Mouse (Mus musculus): ENCODE data around the gene Pacsin2. TPM values are rescaled to one million over a fixed set of nuclear protein-coding genes. Genes with fewer than 3 reads are reported as not detected.
"Not testable (repeated sequence)": the region's sequence is repeated elsewhere in the genome, so short reads cannot be mapped to it uniquely, and the experiment has no call there.

Pacsin2 gene
- total RNA-seq, 4 experiments from 2014 or later: 45.3 to 58.5 (median 48.2) TPM

GRCm38 (mm10) chr15:83481236-83481780 is 16.9 kb upstream of the Pacsin2 start:
- DNase-seq (ENCODE audit: low spot score in 2 of 2): no peak

DNA sequence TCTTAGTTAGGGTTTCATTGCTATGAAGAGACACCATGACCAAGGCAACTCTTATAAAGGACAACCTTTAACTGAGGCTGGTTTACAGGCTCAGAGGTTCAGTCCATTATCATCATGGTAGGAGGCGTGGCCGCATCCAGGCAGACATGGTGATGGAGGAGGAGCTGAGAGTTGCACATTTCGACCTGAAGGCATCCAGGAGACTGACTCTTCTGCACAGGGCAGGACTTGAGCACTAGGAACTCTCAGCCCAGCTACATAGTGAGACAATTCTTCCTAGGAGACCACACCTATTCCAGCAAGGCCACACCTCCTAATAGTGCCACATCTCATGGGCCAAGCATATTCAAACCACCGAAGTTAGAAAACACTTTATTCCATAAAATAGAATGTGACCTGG is 15.4 kb upstream of the Pacsin2 start:
- DNase-seq (ENCODE audit: low spot score in 2 of 2): no peak

DNA sequence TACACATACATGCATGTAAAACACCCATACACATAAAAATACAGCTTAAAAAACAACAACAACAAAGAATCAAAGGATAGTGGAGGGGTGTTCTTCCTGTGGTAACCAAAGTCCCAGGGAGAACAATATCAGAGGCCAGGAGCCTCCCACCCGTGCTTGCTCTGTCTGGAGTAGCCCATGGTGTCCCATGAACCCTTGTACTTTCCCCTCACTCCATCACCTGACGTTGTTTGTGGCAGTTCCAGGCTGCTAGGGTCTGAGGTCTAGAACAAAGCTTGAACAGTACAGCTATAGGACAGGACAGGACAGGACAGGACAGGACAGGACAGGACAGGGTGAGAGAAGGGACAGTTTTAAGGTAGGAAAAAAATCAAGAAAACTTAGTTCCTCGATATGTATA is 13.7 kb upstream of the Pacsin2 start:
- DNase-seq (ENCODE audit: low spot score in 2 of 2): no peak

DNA sequence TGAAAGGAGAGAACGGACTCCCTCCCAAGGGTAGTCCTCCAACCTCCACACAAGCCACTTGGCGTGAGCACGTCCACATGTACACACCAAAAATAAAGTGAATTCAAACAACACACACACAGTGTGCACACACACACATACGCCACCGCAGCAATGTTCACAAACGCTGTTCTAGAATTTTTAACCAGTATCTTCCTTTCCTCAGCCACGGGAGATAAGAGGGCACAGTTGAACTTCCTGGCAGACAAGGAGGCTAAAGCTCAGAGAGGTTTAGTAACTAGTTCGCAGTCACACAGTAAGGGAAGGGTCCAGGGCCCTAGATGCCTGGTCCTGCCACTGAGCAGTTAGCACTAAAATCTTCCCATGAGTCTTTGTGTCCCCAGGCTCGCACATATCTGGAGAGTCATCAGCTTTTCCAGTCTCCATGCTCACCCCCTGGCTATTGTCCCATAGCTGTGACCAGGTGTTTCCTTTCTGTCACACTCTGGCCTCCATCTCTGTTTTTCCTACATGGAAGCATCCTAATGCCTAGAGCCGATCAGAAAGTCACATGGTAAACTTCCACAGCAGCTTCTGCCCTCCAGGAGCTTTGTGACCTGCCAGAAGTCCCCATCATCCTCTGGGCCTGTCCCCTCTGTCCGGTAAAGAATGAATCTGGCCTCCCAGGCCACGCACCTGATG is 12.3 kb upstream of the Pacsin2 start:
- no peak for DNase-seq (ENCODE audit: low spot score in 2 of 2)

GRCm38 (mm10) chr15:83474466-83474836 is 10.0 kb upstream of the Pacsin2 start:
- DNase-seq (ENCODE audit: low spot score in 2 of 2): no peak

GRCm38 (mm10) chr15:83473832-83474465 is 9.5 kb upstream of the Pacsin2 start:
- DNase-seq (ENCODE audit: low spot score in 2 of 2): peak; percentile 67 to 72

GRCm38 (mm10) chr15:83473251-83473650 is 8.8 kb upstream of the Pacsin2 start:
- DNase-seq (ENCODE audit: low spot score in 2 of 2): no peak

- peak; percentile 44 to 52 for DNase-seq (ENCODE audit: low spot score in 2 of 2)
These were observed 7.1 kb upstream of the Pacsin2 start for GRCm38 (mm10) chr15:83471476-83471875.

DNA sequence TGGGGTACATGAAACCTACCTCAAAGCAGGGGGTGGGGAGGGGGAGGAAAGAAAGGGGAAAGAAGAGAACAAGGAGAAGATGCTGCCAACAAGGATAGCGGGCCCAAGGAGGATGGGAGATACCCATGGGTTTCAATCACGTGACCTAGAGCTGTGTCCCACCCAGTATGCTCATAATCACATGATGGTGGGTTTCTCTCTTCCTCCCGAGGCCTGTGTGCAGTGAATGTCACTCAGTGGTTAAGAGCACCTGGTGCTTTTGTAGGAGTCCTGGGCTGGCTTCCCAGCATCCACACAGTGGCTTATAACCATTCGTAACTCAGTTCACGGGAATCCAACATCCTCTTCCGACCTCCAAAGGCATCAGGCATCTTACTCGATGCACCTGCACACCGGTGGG is 6.0 kb upstream of the Pacsin2 start:
- no peak for DNase-seq (ENCODE audit: low spot score in 2 of 2)

GRCm38 (mm10) chr15:83469279-83469821 is 4.9 kb upstream of the Pacsin2 start:
- DNase-seq (ENCODE audit: low spot score in 2 of 2): no peak

DNA sequence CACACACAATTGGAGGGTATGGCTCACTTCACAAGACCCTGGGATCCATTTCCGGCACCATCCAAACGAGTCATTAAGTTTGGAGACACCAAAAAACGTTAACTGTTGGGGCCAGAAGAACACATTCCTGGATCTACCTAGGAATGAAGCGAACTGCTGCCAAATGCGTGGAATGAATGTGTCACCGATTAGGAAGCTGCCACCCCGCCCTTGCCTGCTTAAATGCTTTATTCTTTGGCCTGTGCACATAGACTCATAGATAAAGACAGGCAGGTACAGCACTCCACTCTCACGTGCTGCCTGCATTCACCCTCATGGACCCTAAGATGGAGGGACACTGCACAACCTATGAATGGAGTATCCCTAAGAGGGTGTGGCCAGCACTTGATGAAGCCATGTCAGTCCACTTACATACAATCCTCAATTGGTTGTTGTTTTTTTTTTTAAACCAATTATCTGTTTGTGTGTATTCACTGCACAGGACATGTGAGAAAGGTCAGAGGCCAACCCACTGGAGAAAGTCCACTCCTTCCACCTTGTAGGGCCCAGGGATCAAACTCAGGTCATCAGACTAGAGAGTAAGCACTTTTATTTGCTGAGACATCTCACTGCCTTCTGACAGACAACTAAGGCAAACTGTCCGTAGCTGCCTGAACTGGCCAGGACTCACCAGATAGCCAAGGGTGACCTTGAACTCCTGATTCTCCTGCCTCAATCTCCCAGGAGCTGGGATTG is 3.0 kb upstream of the Pacsin2 start:
- DNase-seq (ENCODE audit: low spot score in 2 of 2): no peak

GRCm38 (mm10) chr15:83466331-83466730 is 1.9 kb upstream of the Pacsin2 start:
- no peak for DNase-seq (ENCODE audit: low spot score in 2 of 2)

GRCm38 (mm10) chr15:83464905-83465650 is 672 bp upstream of the Pacsin2 start:
- no peak for DNase-seq (ENCODE audit: low spot score in 2 of 2)

DNA sequence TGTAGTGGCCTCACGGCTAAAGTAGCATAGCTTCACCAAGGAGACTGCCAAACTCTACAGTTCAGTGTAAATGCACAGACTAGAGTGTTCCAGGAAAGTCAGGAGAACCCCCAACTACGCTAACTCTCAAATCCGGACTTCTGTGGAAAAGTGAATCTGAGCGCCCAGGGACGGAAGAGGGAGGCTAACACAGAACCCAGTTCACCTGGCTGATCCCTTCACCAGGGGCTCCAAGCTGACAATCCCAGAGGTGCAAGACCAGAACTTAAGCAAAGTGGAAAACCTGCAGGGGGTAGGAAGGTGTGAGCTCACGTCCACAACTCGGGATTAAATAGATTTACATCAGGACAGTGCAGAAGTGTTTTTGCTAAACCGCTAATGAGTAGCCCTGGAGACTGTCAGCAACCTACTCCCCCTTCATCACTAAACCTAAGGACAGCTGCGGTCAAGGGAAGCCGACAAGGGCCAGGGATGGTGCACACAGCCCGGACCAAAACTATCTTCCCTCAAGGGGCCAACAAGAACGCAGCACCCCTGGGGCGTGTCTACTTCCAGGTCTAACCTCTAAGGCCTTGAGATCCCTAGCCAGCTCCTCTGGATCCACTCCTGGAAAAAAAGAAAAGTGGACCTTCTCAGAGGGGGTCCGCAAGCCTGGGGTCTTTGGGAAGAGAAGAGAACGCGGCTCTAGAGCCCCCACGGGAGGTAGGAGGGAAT is 880 bp downstream of the Pacsin2 start:
- no peak for DNase-seq (ENCODE audit: low spot score in 2 of 2)

DNA sequence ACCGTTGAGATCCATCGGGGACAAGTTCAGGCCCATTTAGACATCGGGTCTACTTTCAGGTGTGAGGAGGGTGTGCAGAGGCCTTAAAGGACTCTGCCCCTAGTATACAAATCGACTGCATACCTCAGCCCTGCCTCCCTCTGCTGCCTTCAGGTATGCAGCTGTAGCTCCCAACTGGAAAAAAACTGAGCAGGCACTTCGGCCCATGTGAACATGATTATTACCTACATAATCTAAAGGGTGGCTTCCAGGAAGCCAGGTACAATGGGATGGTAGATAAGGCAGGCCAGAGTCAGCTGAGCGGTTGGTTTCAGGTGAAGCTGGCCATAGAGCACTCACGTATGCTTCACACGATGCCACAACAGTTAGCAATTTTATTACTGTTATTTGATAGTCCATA is 2.1 kb downstream of the Pacsin2 start:
- not testable (repeated sequence) for DNase-seq (ENCODE audit: low spot score in 2 of 2)

- no peak for DNase-seq (ENCODE audit: low spot score in 2 of 2)
These were observed 3.5 kb downstream of the Pacsin2 start for GRCm38 (mm10) chr15:83460891-83461290.

- no peak for DNase-seq (ENCODE audit: low spot score in 2 of 2)
These were observed 6.9 kb downstream of the Pacsin2 start for GRCm38 (mm10) chr15:83457541-83457940.

DNA sequence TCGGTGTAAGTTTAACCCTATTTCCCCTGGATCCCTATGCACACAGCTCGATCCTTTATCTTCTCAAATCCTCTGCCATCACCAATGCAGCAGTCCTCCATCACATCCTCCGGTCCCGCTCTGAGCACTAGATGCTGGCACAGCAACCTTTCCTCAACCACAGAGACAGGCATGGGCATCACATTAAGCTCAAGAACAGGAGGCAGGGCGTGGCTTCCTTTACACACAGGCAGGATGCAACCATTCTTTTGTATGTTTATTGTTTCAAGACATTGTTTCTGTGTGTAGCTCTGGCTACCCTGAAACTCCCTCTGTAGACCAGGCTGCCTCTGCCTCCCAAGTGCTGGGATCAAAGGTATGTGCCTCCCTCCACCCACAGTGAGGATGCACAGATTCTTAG is 8.8 kb downstream of the Pacsin2 start:
- DNase-seq (ENCODE audit: low spot score in 2 of 2): no peak

DNA sequence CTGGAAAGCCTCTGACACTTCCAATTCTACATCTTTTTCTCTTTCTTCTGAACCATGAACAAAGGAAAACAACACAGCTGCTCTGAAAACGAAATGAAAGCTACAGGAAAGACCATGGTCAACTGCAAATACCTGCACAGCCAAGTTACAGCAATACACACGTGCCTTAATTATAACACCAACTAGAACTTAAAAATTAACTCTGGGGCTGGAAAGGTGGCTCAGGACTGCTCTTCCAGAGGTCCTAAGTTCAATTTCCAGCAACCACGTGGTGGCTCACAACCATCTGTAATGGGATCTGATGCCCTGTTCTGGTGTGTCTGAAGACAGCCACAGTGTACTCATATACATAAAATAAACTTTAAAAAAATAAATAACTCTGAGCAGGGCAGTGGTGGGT is 9.4 kb downstream of the Pacsin2 start:
- no peak for DNase-seq (ENCODE audit: low spot score in 2 of 2)

- DNase-seq (ENCODE audit: low spot score in 2 of 2): no peak
These were observed 10.0 kb downstream of the Pacsin2 start for GRCm38 (mm10) chr15:83454419-83454818.

GRCm38 (mm10) chr15:83453879-83454278 is 10.5 kb downstream of the Pacsin2 start:
- DNase-seq (ENCODE audit: low spot score in 2 of 2): no peak

Data from gastrocnemius, adult 8-10 months (tissue).